Mouse (Mus musculus): ENCODE results near the gene P2ry2. TPM values are rescaled to one million over a fixed set of nuclear protein-coding genes. Genes with fewer than 3 reads are reported as not detected.

Gene P2ry2
- polyA plus RNA-seq, 1 experiment from 2014 or later, result 1.5 TPM

DNA sequence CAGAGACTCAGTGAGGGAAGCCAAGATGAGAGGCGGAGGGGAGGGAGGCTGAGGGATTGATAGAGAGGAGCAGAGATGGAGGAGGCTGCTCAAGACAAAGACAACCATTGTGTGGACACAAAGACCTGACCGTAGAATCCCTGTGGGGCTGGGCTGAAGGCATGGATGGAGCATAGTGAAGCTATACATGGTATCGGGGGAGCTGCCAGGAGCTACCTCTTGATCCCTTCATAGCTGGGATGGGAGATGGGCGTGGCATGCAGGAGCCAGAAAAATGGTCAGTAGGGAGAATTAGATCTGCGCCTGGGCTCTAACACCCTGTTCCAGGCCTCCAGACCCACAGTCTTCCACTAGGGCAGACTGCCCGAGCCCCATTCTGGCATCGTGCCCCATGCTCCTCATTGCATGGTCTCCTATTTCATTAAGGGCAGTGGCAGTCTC is 4.4 kb upstream of the P2ry2 start:
- Histone ChIP-seq H3K4me3 (no peak overlapping the region), H3K9me3 (no peaks in the 10 kb centered on the region), H3K36me3 (no peaks in the 10 kb centered on the region), H3K27ac (replicated peaks) (0 out of 2 replicates have a peak overlapping the region, but pooled peaks have one; percentile 23), H3K4me2 (no peak overlapping the region), H3K9ac (no peak overlapping the region), H3K27me3 (peaks cover 34% of the 10 kb centered on the region), H3K4me1 (replicated peaks) (peaks cover 33% of the 10 kb centered on the region)
- 65% methylated on average over 7 of the region's 7 CpGs for WGBS
- peak; percentile 56; the same call in 1 of the 2 replicates for ATAC-seq (ENCODE audit: low read depth)

- 56% methylated on average over 1 of the region's 1 CpGs for WGBS
- Histone ChIP-seq H3K27me3 (peaks cover 55% of the 10 kb centered on the region), H3K9me3 (no peaks in the 10 kb centered on the region), H3K9ac (no peak overlapping the region), H3K4me2 (no peak overlapping the region), H3K4me3 (no peak overlapping the region), H3K27ac (replicated peaks) (0 out of 2 replicates have a peak overlapping the region, but pooled peaks have one; percentile 0), H3K36me3 (no peaks in the 10 kb centered on the region), H3K4me1 (replicated peaks) (peaks cover 41% of the 10 kb centered on the region)
- ATAC-seq (ENCODE audit: low read depth), result no peak
Measured at GRCm38 (mm10) chr7:101014985-101015384, 2.3 kb upstream of the P2ry2 start.

GRCm38 (mm10) chr7:101014041-101014440 is 1.4 kb upstream of the P2ry2 start:
- Histone ChIP-seq H3K36me3 (no peaks in the 10 kb centered on the region), H3K27me3 (peaks cover 64% of the 10 kb centered on the region)
- 10% methylated on average over 9 of the region's 9 CpGs for WGBS

GRCm38 (mm10) chr7:101011681-101012367 is 842 bp downstream of the P2ry2 start:
- peaks cover 31% of the 10 kb centered on the region for H3K4me1 ChIP-seq (replicated peaks)
- H3K27ac ChIP-seq (replicated peaks), result no peak overlapping the region
- peak overlapping the region; percentile 45 for H3K4me3 ChIP-seq
- H3K9me3 ChIP-seq, result no peaks in the 10 kb centered on the region
- peaks cover 81% of the 10 kb centered on the region for H3K27me3 ChIP-seq
- no peaks in the 10 kb centered on the region for H3K36me3 ChIP-seq
- WGBS, result under 1% methylated on average over 53 of the region's 53 CpGs
- H3K9ac ChIP-seq, result peak overlapping the region; percentile 64
- ATAC-seq (ENCODE audit: low read depth), result peak; percentile 92
- H3K4me2 ChIP-seq, result peak overlapping the region; percentile 97

More at GRCm38 (mm10) chr7:101014041-101014440, 1.4 kb upstream of the P2ry2 start:
- peak overlapping the region; percentile 0; the same call in 1 of the 2 replicates for H3K27ac ChIP-seq (replicated peaks)
- no peak overlapping the region for H3K4me2 ChIP-seq
- H3K4me3 ChIP-seq, result no peak overlapping the region
- H3K4me1 ChIP-seq (replicated peaks), result peaks cover 41% of the 10 kb centered on the region
- no peak for ATAC-seq (ENCODE audit: low read depth)
- no peaks in the 10 kb centered on the region for H3K9me3 ChIP-seq
- no peak overlapping the region for H3K9ac ChIP-seq

DNA sequence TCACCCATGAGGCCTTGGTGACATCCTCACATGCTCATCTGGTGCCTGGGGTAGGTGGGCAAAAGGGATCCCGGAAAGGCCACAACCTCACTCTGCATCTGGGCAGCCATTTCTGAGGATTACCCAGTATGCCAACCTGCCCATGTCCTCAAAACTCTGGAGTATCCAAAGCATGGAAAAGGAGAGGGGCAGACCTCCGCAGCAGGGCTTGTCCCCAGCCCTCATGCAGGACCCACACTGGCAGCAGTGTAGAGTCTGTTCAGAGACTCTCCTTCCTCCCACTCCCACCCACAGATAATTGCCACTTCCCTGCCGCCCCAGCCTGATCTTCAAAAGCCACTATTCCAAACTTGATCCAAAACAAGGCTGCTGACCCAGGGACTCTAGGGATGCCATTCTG is 1.9 kb downstream of the P2ry2 start:
- no peak overlapping the region; the same call in 1 of the 2 replicates for H3K4me2 ChIP-seq
- no peak overlapping the region for H3K4me3 ChIP-seq
- H3K4me1 ChIP-seq (replicated peaks), result peaks cover 29% of the 10 kb centered on the region
- H3K9me3 ChIP-seq, result no peaks in the 10 kb centered on the region
- WGBS, result 63% methylated on average over 3 of the region's 3 CpGs
- H3K9ac ChIP-seq, result 0 out of 2 replicates have a peak overlapping the region, but pooled peaks have one; percentile 17
- no peaks in the 10 kb centered on the region for H3K36me3 ChIP-seq
- H3K27me3 ChIP-seq, result peaks cover 79% of the 10 kb centered on the region
- ATAC-seq (ENCODE audit: low read depth), result no peak
- H3K27ac ChIP-seq (replicated peaks), result no peak overlapping the region

DNA sequence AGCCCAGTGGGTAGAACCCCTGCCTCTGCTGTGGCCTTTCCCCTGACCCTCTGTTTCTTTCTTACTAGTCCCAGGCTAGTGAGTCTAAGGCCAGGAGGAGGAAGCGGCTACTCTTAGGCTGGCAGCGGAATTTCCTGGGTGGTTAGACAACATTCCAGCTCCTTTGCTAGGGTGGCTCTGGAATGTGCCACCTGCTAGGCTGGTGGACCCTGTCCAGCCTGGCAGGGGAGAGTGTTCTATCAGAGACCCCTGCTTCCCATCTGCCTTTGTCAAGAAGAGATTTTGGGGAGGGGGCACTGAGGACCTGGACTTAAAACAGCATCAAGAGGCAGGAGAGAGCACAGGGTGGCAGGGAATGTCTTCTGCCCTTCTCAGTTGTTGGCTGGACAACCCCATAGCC is 6.5 kb downstream of the P2ry2 start:
- H3K27me3 ChIP-seq, result peaks cover 41% of the 10 kb centered on the region
- H3K4me1 ChIP-seq (replicated peaks), result 0 out of 2 replicates have a peak, but pooled peaks cover under 1% of the 10 kb centered on the region
- no peak overlapping the region for H3K4me2 ChIP-seq
- ATAC-seq (ENCODE audit: low read depth), result no peak
- no peak overlapping the region for H3K4me3 ChIP-seq
- no peak overlapping the region for H3K9ac ChIP-seq
- no peaks in the 10 kb centered on the region for H3K9me3 ChIP-seq
- H3K36me3 ChIP-seq, result no peaks in the 10 kb centered on the region
- no peak overlapping the region for H3K27ac ChIP-seq (replicated peaks)
- WGBS, result 79% methylated on average over 2 of the region's 2 CpGs

DNA sequence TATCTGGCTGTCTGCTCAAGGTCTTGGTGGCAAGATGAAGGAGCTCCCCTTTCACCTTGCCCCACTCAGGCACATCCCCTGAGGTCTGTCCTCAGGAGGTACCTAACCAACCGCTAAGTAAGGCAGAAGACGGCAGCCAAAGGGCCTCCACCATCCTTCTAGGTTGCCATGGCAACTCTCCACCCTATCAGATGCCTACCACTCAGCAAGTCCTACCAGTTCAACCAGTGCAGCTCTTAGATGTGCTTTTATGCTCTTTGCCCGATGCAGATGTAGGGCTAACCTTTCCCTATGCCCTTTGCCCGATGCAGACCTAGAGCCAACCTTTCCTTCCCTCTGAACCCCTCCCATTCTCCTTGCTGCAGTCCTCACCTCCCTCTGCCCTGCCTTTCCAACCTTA is 7.5 kb downstream of the P2ry2 start:
- Histone ChIP-seq H3K4me1 (replicated peaks) (no peaks in the 10 kb centered on the region), H3K9ac (no peak overlapping the region), H3K27me3 (peaks cover 30% of the 10 kb centered on the region), H3K36me3 (no peaks in the 10 kb centered on the region), H3K4me3 (no peak overlapping the region), H3K9me3 (no peaks in the 10 kb centered on the region), H3K4me2 (no peak overlapping the region), H3K27ac (replicated peaks) (no peak overlapping the region)
- 59% methylated on average over 4 of the region's 4 CpGs for WGBS
- ATAC-seq (ENCODE audit: low read depth), result no peak

GRCm38 (mm10) chr7:101003442-101004326 is 9.0 kb downstream of the P2ry2 start:
- no peak for ATAC-seq (ENCODE audit: low read depth)
- no peaks in the 10 kb centered on the region for H3K4me1 ChIP-seq (replicated peaks)
- H3K9ac ChIP-seq, result no peak overlapping the region
- no peaks in the 10 kb centered on the region for H3K9me3 ChIP-seq
- no peak overlapping the region for H3K27ac ChIP-seq (replicated peaks)
- H3K4me3 ChIP-seq, result no peak overlapping the region
- WGBS, result 79% methylated on average over 11 of the region's 11 CpGs
- H3K27me3 ChIP-seq, result peaks cover 16% of the 10 kb centered on the region
- H3K4me2 ChIP-seq, result no peak overlapping the region
- H3K36me3 ChIP-seq, result no peaks in the 10 kb centered on the region

DNA sequence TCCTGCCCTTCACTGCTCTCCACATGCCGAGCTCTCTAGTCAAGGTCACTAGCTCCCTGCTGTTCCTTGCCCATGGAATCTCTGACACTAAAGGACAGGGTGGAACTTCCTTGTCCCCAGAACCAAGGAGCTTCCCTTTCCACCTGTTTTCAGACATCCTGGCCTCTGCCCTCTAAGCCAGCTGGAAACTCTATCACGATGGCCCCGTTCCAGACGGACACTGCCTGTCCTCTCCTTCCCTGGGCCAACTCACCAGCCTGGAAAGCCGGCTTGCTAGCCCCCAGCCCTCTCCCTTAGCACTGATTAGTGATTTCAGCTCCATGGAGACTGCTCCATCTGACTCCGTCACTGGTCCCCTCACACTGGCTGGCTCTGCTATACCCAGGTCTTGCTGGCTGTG is 10.4 kb downstream of the P2ry2 start:
- Histone ChIP-seq H3K9ac (no peak overlapping the region), H3K9me3 (no peaks in the 10 kb centered on the region), H3K27me3 (peaks cover 3% of the 10 kb centered on the region; the same call in 1 of the 2 replicates), H3K4me3 (no peak overlapping the region), H3K36me3 (no peaks in the 10 kb centered on the region), H3K27ac (replicated peaks) (no peak overlapping the region), H3K4me2 (no peak overlapping the region), H3K4me1 (replicated peaks) (no peaks in the 10 kb centered on the region)
- no peak for ATAC-seq (ENCODE audit: low read depth)
- WGBS, result 79% methylated on average over 6 of the region's 6 CpGs

DNA sequence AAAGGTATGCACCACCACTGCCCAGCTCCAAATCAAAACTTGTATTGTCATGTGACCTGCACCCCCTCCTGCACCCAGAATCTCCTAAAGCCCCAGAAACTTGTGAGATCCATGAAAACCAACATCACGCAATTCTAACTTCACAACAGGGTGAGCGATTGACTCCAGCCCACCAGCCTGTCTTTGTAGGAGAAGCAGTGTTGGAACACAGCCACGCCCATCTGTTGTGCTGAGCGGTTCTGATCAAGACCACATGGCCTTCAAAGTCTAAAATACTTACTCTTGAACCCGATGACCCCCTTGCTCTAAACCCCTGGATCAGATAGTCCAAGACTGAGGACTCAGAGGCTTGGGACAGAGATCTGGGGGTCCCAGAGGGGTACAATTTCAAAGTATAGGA is 13.0 kb downstream of the P2ry2 start:
- Histone ChIP-seq H3K36me3 (no peaks in the 10 kb centered on the region), H3K4me3 (no peak overlapping the region), H3K9me3 (no peaks in the 10 kb centered on the region), H3K9ac (no peak overlapping the region), H3K4me2 (no peak overlapping the region), H3K27me3 (no peaks in the 10 kb centered on the region), H3K4me1 (replicated peaks) (no peaks in the 10 kb centered on the region), H3K27ac (replicated peaks) (no peak overlapping the region)
- WGBS, result 91% methylated on average over 5 of the region's 5 CpGs
- no peak for ATAC-seq (ENCODE audit: low read depth)

GRCm38 (mm10) chr7:100998578-100998960 is 14.1 kb downstream of the P2ry2 start:
- H3K36me3 ChIP-seq, result no peaks in the 10 kb centered on the region
- 89% methylated on average over 24 of the region's 24 CpGs for WGBS
- H3K4me2 ChIP-seq, result no peak overlapping the region
- H3K9ac ChIP-seq, result no peak overlapping the region
- no peaks in the 10 kb centered on the region for H3K27me3 ChIP-seq
- H3K27ac ChIP-seq (replicated peaks), result no peak overlapping the region
- no peaks in the 10 kb centered on the region for H3K4me1 ChIP-seq (replicated peaks)
- no peak for ATAC-seq (ENCODE audit: low read depth)
- no peaks in the 10 kb centered on the region for H3K9me3 ChIP-seq
- no peak overlapping the region for H3K4me3 ChIP-seq

GRCm38 (mm10) chr7:100997951-100998577 is 14.6 kb downstream of the P2ry2 start:
- no peaks in the 10 kb centered on the region for H3K4me1 ChIP-seq (replicated peaks)
- H3K27me3 ChIP-seq, result no peaks in the 10 kb centered on the region
- no peaks in the 10 kb centered on the region for H3K9me3 ChIP-seq
- H3K27ac ChIP-seq (replicated peaks), result no peak overlapping the region
- WGBS, result 89% methylated on average over 31 of the region's 31 CpGs
- no peak overlapping the region for H3K4me3 ChIP-seq
- ATAC-seq (ENCODE audit: low read depth), result no peak
- no peak overlapping the region for H3K4me2 ChIP-seq
- no peak overlapping the region for H3K9ac ChIP-seq
- H3K36me3 ChIP-seq, result no peaks in the 10 kb centered on the region

All from neural tube, embryonic 13.5 days (tissue).